Mouse (Mus musculus): Measurements from ENCODE around the gene Taar7b.

DNA sequence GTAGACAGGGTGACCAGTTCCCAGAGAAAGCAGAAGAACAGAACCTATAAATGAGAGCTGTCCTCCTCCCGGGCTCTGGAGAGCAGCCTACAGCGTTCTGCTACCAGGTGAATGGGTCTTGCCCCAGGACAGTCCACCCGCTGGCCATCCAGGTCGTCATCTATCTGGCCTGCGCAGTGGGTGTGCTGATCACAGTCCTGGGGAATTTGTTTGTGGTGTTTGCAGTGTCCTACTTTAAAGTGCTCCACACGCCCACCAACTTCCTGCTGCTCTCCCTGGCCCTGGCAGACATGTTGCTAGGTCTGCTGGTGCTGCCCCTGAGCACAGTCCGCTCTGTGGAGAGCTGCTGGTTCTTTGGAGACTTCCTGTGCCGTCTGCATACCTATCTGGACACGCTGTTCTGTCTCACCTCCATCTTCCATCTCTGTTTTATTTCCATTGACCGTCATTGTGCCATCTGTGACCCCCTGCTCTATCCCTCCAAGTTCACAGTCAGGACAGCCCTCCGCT is 29.0 kb upstream of the Taar7b start, which contains the start of gene Taar5:
- no peak for TF ChIP-seq POLR2A (IDR thresholded peaks at IDR 0.05; ENCODE audit: insufficient read depth, low read length)
- no peak for TF ChIP-seq CTCF (IDR thresholded peaks at IDR 0.05; ENCODE audit: low read depth, low read length)
